Mouse (Mus musculus) olfactory bulb, adult 2 months (tissue): ENCODE results near the gene Hsd17b2.

Experiments used
- CTCF ChIP-seq: fragments of 200-500 bp; IDR thresholded peaks from 2 replicates; pipeline ENCODE4 v1.5.1; 2012; ENCODE audit warnings: low read depth, mild to moderate bottlenecking, low read length, moderate library complexity; ENCODE audit not compliant: insufficient read depth
- POLR2A ChIP-seq: fragments of 200-500 bp; IDR thresholded peaks from 2 replicates; pipeline ENCODE4 v1.6.1; 2012; ENCODE audit warnings: mild to moderate bottlenecking, low read depth, low read length, moderate library complexity; ENCODE audit not compliant: insufficient read depth

DNA sequence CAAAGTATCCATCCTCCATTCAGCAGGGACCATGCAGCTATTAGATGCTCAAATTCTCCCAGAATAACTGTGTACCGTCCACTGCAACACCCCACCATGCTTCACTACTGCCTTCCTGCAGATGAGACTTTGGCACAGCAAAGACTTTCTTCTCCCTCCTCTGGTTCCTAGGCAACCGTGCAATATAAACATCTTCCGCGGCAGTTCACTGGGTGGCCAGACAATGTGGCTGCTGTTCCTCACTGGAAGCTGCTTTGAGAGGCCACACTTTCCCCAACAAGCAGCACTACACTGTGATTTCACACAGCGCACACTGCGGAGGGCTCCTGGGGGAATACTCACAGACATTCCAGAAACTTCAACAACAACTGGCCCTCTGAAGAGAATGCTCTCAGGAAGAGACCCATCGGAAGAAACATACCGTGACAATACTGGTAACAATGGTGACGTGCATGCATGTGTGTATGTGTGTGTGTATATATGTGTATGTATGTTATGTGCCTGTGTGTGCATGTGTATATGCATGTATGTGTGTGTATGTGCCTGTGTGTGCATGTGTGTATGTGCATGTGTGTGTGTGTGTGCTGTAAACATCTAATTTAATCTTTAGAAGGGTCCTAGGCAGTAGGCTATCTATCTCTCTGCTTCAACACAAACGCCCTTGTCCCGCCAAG lies 41.2 kb upstream of the Hsd17b2 start:
- TF ChIP-seq POLR2A: no peak
- TF ChIP-seq CTCF: no peak
